Mouse (Mus musculus) forebrain, embryonic 11.5 days (tissue): ENCODE data around the gene Sh2b3. TPM values are rescaled to one million over a fixed set of nuclear protein-coding genes. Genes with fewer than 3 reads are reported as not detected.

ENCODE experiments used
- microRNA-seq: library from miRNA; unstranded; fragments of <30 nt; microRNA quantifications from one replicate; pipeline ENCODE4, GENCODE M21; 2016; ENCODE audit not compliant: insufficient number of aligned reads
- polyA plus RNA-seq: library from polyadenylated mRNA; unstranded; fragments of >200 nt; fragmentation: Nextera tagmentation; extraction: Ambion mirVana; gene quantifications from 2 replicates; pipeline ENCODE4 v1.2.1, GENCODE M21; 2014

Sh2b3 gene
- polyA plus RNA-seq, 1 experiment from 2014 or later: 9.8 TPM

Small RNA genes within 50 kb of the gene (microRNA-seq; reads per million reads assigned to microRNA genes)
- not detected for gene Mir7031

Other genes starting within 250 kb of the Sh2b3 start
- gene Aldh2, start 243.8 kb downstream of the Sh2b3 start, polyA plus RNA-seq: 53.7 and 58.4 TPM in 2 replicates
- gene Acad12, start 218.7 kb downstream of the Sh2b3 start, polyA plus RNA-seq: 1.5 and 1.9 TPM in 2 replicates
- 1.9 TPM in 2 replicates for gene Acad10, start 177.1 kb downstream of the Sh2b3 start, polyA plus RNA-seq
- 45.5 and 48.1 TPM in 2 replicates for gene Brap, start 177.1 kb downstream of the Sh2b3 start, polyA plus RNA-seq
- gene Atxn2, start 126.3 kb downstream of the Sh2b3 start, polyA plus RNA-seq: 99.2 and 102 TPM in 2 replicates
- gene Pheta1, start 11.3 kb upstream of the Sh2b3 start, polyA plus RNA-seq: 35.7 and 38.4 TPM in 2 replicates
- 11.3 and 13.2 TPM in 2 replicates for gene Cux2, start 212.5 kb upstream of the Sh2b3 start, polyA plus RNA-seq